Mouse (Mus musculus): ENCODE measurements around the gene Pttg1.

The Pttg1 gene

DNA sequence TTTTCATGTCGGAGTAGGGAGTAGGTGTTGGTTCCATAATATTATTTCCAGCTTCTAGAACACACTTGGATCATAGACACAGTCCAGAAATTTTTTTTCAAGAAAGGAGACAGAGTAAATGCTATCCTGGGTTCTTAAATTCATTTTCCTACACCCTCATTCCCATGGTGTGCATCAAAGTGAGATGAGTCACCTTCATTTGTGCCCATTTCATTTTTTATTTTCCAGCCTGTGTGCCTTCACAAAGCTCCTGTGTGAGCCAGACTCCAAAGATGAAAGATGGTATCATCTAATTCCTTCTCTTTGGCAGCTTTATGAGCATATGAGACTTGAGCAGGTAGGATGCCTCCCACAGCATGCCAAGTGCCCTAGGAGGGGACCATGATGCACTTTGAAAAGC is 49.5 kb downstream of the Pttg1 start:
- no peak for DNase-seq (ENCODE audit: low read depth, low spot score)

DNA sequence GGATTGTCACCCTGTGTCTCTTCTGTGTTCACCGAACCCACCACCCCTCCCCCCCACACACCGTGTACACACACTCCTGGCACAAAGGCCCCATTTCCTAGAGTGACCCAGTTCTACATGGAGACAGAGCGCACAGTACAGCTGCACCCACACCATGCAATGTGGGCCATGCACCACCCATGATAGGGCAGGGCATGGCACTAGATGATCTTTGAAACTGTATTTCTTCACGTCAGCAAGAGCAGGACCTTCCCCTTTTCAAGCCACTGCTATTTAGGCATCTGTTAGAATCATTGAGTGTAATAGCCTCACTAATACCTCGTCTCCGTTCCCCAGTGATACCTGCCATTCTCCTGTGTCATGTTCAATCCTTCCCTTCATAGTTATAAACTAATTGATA is 51.1 kb downstream of the Pttg1 start:
- no peak for DNase-seq (ENCODE audit: low read depth, low spot score)

DNA sequence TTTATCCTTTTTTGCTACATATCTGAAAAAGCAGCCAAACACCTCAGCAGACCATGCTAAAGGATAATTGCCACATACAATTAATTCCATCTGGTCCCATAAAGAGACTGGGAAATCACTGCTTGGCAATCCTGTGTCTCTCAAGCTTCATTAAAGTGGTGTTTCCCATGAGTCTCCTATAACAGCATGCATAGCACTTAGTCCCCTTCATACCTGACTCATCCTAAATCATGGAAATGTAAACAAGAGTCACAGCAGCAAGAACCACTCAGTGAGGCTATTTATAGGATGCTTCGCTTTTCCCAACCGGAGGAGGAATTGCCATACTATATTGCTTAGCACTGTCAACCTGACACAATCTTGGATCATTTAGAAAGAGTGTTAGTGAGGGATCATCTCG is 52.7 kb downstream of the Pttg1 start:
- DNase-seq (ENCODE audit: low read depth, low spot score): no peak

DNA sequence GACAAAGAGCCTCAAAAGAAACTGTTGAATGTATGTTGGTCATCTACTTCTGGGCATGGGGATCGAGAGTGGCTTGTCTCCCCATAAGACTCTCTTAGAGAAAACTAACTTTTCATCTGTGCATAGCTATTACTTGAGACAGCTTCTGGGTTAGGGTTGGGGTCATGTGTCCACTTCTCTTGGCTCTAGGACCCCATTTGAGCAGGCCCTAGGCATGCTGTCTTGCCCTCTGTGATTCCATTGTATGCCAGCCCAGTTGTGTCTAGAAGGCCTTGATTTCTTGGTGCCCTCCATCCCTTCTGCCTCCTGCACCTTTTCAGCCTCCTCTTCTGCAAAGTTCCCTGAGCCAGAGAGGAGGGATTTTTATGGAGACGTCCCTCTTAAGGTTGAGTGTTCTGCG is 54.2 kb downstream of the Pttg1 start:
- DNase-seq (ENCODE audit: low read depth, low spot score): no peak
